Mouse (Mus musculus) C2C12 (cell line): ENCODE measurements at regions not wholly inside any gene's neighbourhood (a gene's known extent, or its start where the extent isn't known, plus 50 kb on each side); places are given as distances from the start of the nearest gene placed in this dataset.

Experiments used
- H3K27me3 ChIP-seq: one replicate; pipeline ENCODE4 v1.6.1; 2011; ENCODE audit not compliant: control insufficient read depth, insufficient read depth, insufficient read length
- H3K36me3 ChIP-seq: one replicate; pipeline ENCODE4 v1.6.1; 2011; ENCODE audit not compliant: control insufficient read depth, insufficient read depth
- H3K4me3 ChIP-seq: one replicate; pipeline ENCODE4 v1.5.1; 2011; ENCODE audit warnings: mild to moderate bottlenecking, control low read depth; ENCODE audit not compliant: poor library complexity, insufficient read depth, severe bottlenecking
- H3K79me2 ChIP-seq: one replicate; pipeline ENCODE4 v1.6.1; 2011; ENCODE audit not compliant: control insufficient read depth, insufficient read depth
- H3K79me3 ChIP-seq: one replicate; pipeline ENCODE4 v1.6.1; 2011; ENCODE audit warnings: low read depth, control low read depth
- H3ac ChIP-seq: one replicate; pipeline ENCODE3; 2011; ENCODE audit warnings: low read depth; ENCODE audit not compliant: control insufficient read depth, insufficient read length
- CEBPB ChIP-seq: IDR thresholded peaks from one replicate; pipeline ENCODE4 v1.6.1; 2011; ENCODE audit warnings: low read depth, mild to moderate bottlenecking, control low read depth, moderate library complexity
- CTCF ChIP-seq: IDR thresholded peaks from one replicate; pipeline ENCODE4 v1.5.1; 2011; ENCODE audit not compliant: control insufficient read depth, insufficient read depth, insufficient read length
- FOSL1 ChIP-seq: IDR thresholded peaks from one replicate; pipeline ENCODE4 v1.8.0; 2011; ENCODE audit warnings: mild to moderate bottlenecking, low read length; ENCODE audit not compliant: poor library complexity, insufficient read depth, severe bottlenecking
- MAX ChIP-seq: IDR thresholded peaks from one replicate; pipeline ENCODE4 v1.6.1; 2011; ENCODE audit warnings: mild to moderate bottlenecking, control low read depth
- MYOD1 ChIP-seq: IDR thresholded peaks from one replicate; pipeline ENCODE4 v1.6.1; 2011; ENCODE audit warnings: low read depth; ENCODE audit not compliant: control insufficient read depth, insufficient read length
- MYOG ChIP-seq: IDR thresholded peaks from one replicate; pipeline ENCODE4 v1.6.1; 2011; ENCODE audit not compliant: control insufficient read depth, insufficient read length; ENCODE audit errors: extremely low read depth
- USF1 ChIP-seq: IDR thresholded peaks from one replicate; pipeline ENCODE4 v1.6.1; 2011; ENCODE audit warnings: low read depth, mild to moderate bottlenecking, control low read depth, moderate library complexity

DNA sequence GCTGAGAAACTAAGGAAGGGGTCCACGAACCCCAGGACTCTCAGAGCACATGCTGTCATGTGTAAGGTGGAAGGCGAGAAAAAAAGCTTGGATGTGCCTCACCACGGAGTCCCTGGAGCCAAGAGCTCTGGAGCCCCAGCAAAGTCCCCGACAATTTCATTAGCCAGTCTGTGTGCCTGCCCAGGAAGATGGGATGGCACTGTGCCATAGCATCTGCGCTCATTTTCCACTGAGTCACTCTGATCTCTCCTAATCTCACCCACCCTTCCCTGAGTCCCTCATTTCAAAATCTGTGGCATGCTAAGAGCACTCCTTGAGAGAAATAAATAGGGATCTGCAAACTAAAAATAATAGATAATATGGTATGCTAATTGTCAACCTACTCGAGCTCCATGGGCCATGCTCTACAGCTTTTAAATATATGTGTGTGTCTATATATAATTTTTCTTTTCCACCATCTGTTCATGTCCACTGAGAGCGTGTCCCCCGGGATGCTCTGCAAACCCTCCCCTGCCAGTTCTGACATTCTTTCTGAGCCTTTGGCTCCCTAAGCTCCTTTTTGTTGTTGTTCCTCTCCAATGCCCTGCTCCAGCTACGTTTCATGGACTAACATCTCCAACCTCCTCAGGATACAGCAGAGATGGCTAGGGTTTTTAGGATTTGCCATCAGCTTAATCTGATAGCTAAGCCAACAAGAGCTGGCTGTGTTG lies 292.9 kb upstream of the Chrm3 start:
- Histone ChIP-seq H3K79me3 (no peaks in the 10 kb centered on the region), H3K27me3 (no peaks in the 10 kb centered on the region), H3ac (no peak overlapping the region), H3K36me3 (no peaks in the 10 kb centered on the region), H3K4me3 (no peak overlapping the region), H3K79me2 (no peaks in the 10 kb centered on the region)
- TF ChIP-seq MYOD1, result peak; percentile 41
- no peak for TF ChIP-seq CTCF

DNA sequence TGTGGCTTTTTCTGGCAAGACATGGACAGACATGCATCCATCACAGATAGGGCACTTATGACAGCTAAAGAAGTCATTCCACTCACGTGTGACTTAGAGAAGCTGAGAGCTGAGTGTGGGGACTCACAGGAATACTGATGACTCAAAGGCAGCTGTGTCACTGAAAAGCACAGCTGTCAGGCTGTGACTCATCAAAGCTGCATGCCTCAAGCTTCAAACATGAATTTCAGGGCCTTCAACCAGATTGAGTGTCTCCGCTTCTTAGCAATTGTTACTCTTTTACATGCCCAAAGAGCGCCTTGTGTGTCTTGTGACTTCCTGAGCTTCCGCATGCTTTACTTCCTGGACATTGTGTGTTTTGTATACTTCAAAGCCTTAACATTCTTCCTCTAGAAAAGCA lies 276.2 kb upstream of the Chrm3 start:
- H3K79me2 ChIP-seq, result no peaks in the 10 kb centered on the region
- H3ac ChIP-seq, result no peak overlapping the region
- no peaks in the 10 kb centered on the region for H3K36me3 ChIP-seq
- H3K27me3 ChIP-seq, result no peaks in the 10 kb centered on the region
- TF ChIP-seq USF1 (peak; percentile 59), MAX (peak; percentile 83), FOSL1 (peak; percentile 86), CTCF (no peak), CEBPB (no peak), MYOD1 (peak; percentile 100)
- H3K79me3 ChIP-seq, result no peaks in the 10 kb centered on the region
- H3K4me3 ChIP-seq, result no peak overlapping the region

- no peak overlapping the region for H3K4me3 ChIP-seq
- H3K79me3 ChIP-seq, result no peaks in the 10 kb centered on the region
- no peak overlapping the region for H3ac ChIP-seq
- H3K79me2 ChIP-seq, result no peaks in the 10 kb centered on the region
- TF ChIP-seq CEBPB (no peak), CTCF (no peak), USF1 (no peak), FOSL1 (no peak), MYOG (no peak), MYOD1 (no peak), MAX (no peak)
- H3K36me3 ChIP-seq, result no peaks in the 10 kb centered on the region
- H3K27me3 ChIP-seq, result no peaks in the 10 kb centered on the region
Observed at GRCm38 (mm10) chr13:10630467-10630866, 269.8 kb upstream of the Chrm3 start.

GRCm38 (mm10) chr13:10619661-10620060 lies 259.0 kb upstream of the Chrm3 start:
- TF ChIP-seq MYOD1 (no peak), USF1 (no peak), MAX (no peak), MYOG (no peak), CTCF (no peak), FOSL1 (no peak), CEBPB (no peak)
- no peak overlapping the region for H3ac ChIP-seq
- H3K79me3 ChIP-seq, result no peaks in the 10 kb centered on the region
- H3K79me2 ChIP-seq, result no peaks in the 10 kb centered on the region
- no peak overlapping the region for H3K4me3 ChIP-seq
- no peaks in the 10 kb centered on the region for H3K27me3 ChIP-seq
- H3K36me3 ChIP-seq, result no peaks in the 10 kb centered on the region

- H3ac ChIP-seq, result no peak overlapping the region
- TF ChIP-seq CTCF, result no peak
- TF ChIP-seq USF1, result no peak
- no peak for TF ChIP-seq MYOG
- no peak for TF ChIP-seq MYOD1
- no peak for TF ChIP-seq CEBPB
- TF ChIP-seq MAX, result no peak
- no peak for TF ChIP-seq FOSL1
- H3K4me3 ChIP-seq, result no peak overlapping the region
- H3K79me3 ChIP-seq, result no peaks in the 10 kb centered on the region
- no peaks in the 10 kb centered on the region for H3K79me2 ChIP-seq
- H3K36me3 ChIP-seq, result no peaks in the 10 kb centered on the region
- H3K27me3 ChIP-seq, result no peaks in the 10 kb centered on the region
Observed at GRCm38 (mm10) chr13:10618421-10618954, 257.8 kb upstream of the Chrm3 start.

DNA sequence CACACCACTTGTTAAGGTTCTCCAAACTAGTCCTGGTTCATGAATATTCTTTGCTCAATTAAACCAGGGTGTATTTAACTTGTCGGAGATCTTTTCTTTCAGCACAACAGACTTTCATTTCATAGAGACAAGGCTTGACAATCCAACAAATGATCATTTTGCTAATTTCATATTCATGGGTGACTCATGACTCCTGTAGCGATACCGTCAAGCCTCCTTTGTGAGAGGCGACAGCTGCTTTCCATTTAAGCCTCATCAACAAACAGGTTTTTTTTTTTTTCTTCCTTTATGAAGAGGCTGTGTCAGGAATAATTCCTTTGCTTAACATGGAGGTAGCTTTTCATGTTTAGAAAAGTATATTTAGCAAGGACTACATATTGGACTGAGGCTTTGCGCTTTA lies 214.3 kb upstream of the Chrm3 start:
- H3ac ChIP-seq, result no peak overlapping the region
- no peaks in the 10 kb centered on the region for H3K79me3 ChIP-seq
- H3K36me3 ChIP-seq, result no peaks in the 10 kb centered on the region
- no peaks in the 10 kb centered on the region for H3K79me2 ChIP-seq
- no peak overlapping the region for H3K4me3 ChIP-seq
- TF ChIP-seq MYOG (no peak), CTCF (no peak), USF1 (no peak), FOSL1 (no peak), MYOD1 (no peak), CEBPB (no peak), MAX (no peak)
- H3K27me3 ChIP-seq, result no peaks in the 10 kb centered on the region
